Mouse (Mus musculus) cortical plate, adult 2 months (tissue): ENCODE results near the gene Eif2s1.

Experiments
- CTCF ChIP-seq: fragments of 200-500 bp; IDR thresholded peaks from 2 replicates; pipeline ENCODE4 v1.5.1; 2011; ENCODE audit warnings: mild to moderate bottlenecking, control low read depth, low read length; ENCODE audit not compliant: insufficient read depth; ENCODE audit errors: extremely low read depth
- POLR2A ChIP-seq: fragments of 200-500 bp; IDR thresholded peaks from 2 replicates; pipeline ENCODE4 v1.6.1; 2011; ENCODE audit warnings: mild to moderate bottlenecking, low read length, control low read depth; ENCODE audit not compliant: insufficient read depth; ENCODE audit errors: extremely low read depth

DNA sequence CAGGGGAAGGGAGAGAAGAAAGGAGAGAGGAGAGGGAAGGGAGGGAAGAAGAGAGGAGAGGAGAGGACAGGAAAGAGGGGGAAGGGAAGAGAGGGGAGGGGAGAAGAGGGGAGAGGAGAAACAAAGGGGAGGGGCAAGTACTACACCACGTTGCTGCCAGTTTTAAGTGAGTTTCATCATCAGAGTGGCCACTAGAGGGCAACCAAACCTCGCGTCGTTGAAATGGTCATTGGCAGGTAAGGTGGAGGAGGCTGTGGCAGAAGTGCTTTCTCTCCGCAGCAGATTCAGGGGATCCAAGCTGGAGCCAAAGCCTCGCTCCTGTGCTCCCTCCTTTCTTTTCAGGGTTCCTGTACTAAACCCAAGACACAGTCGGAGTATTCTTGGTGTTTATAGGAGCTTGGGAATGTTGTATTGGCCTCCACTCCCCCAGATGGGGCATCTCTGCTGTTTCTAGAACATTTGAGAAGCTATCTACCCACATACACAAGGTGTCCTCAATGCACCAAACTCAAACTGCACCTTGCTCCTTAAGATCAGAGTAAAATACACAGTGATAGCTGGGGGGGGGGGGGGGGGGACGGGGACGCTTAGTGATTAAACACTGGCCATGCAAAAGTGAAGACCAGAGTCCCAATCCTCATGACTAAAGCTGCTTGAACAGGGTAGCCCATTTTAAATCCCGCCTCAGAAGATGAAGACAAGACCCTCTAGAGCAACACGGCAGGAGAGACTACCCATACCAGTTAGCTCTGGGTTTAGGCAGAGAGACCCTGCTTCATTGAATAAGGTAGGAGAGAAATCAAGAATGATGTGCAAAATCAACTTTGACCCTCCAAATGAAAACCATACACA, 56.8 kb downstream of the Eif2s1 start:
- TF ChIP-seq POLR2A = no peak
- TF ChIP-seq CTCF = peak; percentile 87
